28 mouse cellular contexts compared by ENCODE assay signal in genomic region chr6:77839076-77839475, GRCm38 (mm10).
DNase-seq lines count a peak whose midpoint lies in the region; ATAC-seq and TF ChIP-seq lines count a peak whose summit lies in the region.
"Had no signal": no experiment of that assay in that cellular context is flagged by ENCODE, and none has a peak within 500 bp of the region (broad histone marks: within the 10 kb centered on the region; RNA-seq: fewer than 3 reads in every experiment).

No protein-coding gene starts in this region.

- ATAC-seq in forebrain, embryonic 13.5 days = peak; percentile 38; the same call in 1 of the 2 replicates
- ATAC-seq in forebrain, embryonic 12.5 days (ENCODE audit: low FRiP score) = no peak
- no peak for ATAC-seq in intestine, postnatal 0 days
- no peak for ATAC-seq in intestine, embryonic 16.5 days
- ATAC-seq in liver, postnatal 0 days = no peak
- no peak for ATAC-seq in liver, embryonic 11.5 days (replicated peaks; ENCODE audit: low FRiP score)
- ATAC-seq: CD4-positive, CD25-positive, alpha-beta regulatory T cell, adult 4 months; lung, postnatal 0 days; midbrain, embryonic 16.5 days had no signal

- DNase-seq in liver, postnatal 0 days = no peak
- DNase-seq in liver, embryonic 11.5 days (ENCODE audit: low spot score) = no peak
- peak; percentile 2 for DNase-seq in 416B (ENCODE audit: low read depth)
- no peak for DNase-seq in layer of hippocampus, adult 9-10 months (ENCODE audit: low spot score)
- DNase-seq: adrenal gland, adult 2 months; cerebellum, adult 8-10 months; embryo, embryonic 11 days; gastrocnemius, postnatal 25 days; heart, adult 11 months; heart, postnatal 36 days; kidney, adult 9 months; kidney, postnatal 25 days; thymus, postnatal 4 days had no signal

- H3K4me3 ChIP-seq in forebrain, embryonic 13.5 days = no peak overlapping the region
- no peak overlapping the region for H3K4me3 ChIP-seq in forebrain, embryonic 12.5 days (replicated peaks)
- no peak overlapping the region for H3K4me3 ChIP-seq in intestine, postnatal 0 days (ENCODE audit: low read depth, low read length)
- no peak overlapping the region for H3K4me3 ChIP-seq in intestine, embryonic 16.5 days (ENCODE audit: low read length)
- H3K4me3 ChIP-seq in liver, postnatal 0 days (ENCODE audit: low read depth, low read length) = no peak overlapping the region
- H3K4me3 ChIP-seq in liver, embryonic 11.5 days (ENCODE audit: low read depth, low read length) = no peak overlapping the region
- H3K4me3 ChIP-seq: embryonic facial prominence, embryonic 12.5 days; hindbrain, embryonic 15.5 days; limb, embryonic 10.5 days; limb, embryonic 15.5 days; myocyte; neural tube, embryonic 12.5 days had no signal

- no peak overlapping the region for H3K9ac ChIP-seq in forebrain, embryonic 13.5 days
- no peak overlapping the region for H3K9ac ChIP-seq in forebrain, embryonic 12.5 days
- H3K9ac ChIP-seq in intestine, postnatal 0 days (ENCODE audit: low read depth, low read length) = no peak overlapping the region
- H3K9ac ChIP-seq in intestine, embryonic 16.5 days (ENCODE audit: low read depth, low read length) = no peak overlapping the region
- no peak overlapping the region for H3K9ac ChIP-seq in liver, postnatal 0 days (replicated peaks)
- no peak overlapping the region for H3K9ac ChIP-seq in liver, embryonic 11.5 days (ENCODE audit: low read depth, low read length)
- H3K9ac ChIP-seq: embryonic facial prominence, embryonic 12.5 days; hindbrain, embryonic 15.5 days; limb, embryonic 15.5 days; neural tube, embryonic 12.5 days had no signal

- H3K9me3 ChIP-seq in forebrain, embryonic 13.5 days (replicated peaks) = no peaks in the 10 kb centered on the region
- H3K9me3 ChIP-seq in forebrain, embryonic 12.5 days = no peaks in the 10 kb centered on the region
- H3K9me3 ChIP-seq in intestine, postnatal 0 days (ENCODE audit: control insufficient read depth) = no peaks in the 10 kb centered on the region
- H3K9me3 ChIP-seq in intestine, embryonic 16.5 days (ENCODE audit: control insufficient read depth, low read length) = no peaks in the 10 kb centered on the region
- H3K9me3 ChIP-seq in liver, postnatal 0 days (ENCODE audit: low read length) = no peaks in the 10 kb centered on the region
- H3K9me3 ChIP-seq in liver, embryonic 11.5 days (ENCODE audit: control insufficient read depth, low read length) = no peaks in the 10 kb centered on the region
- H3K9me3 ChIP-seq: embryonic facial prominence, embryonic 12.5 days; hindbrain, embryonic 15.5 days; limb, embryonic 10.5 days; limb, embryonic 15.5 days; neural tube, embryonic 12.5 days had no signal

- TF ChIP-seq CTCF in intestine, postnatal 0 days (IDR thresholded peaks at IDR 0.05; ENCODE audit: low read depth) = peak; percentile 35; the same call in 1 of the 2 replicates
- peak; percentile 46 for TF ChIP-seq CTCF in liver, postnatal 0 days (IDR thresholded peaks at IDR 0.05; ENCODE audit: low read depth)

- H3K4me2 ChIP-seq in forebrain, embryonic 13.5 days = no peak overlapping the region
- no peak overlapping the region for H3K4me2 ChIP-seq in forebrain, embryonic 12.5 days
- H3K4me2 ChIP-seq in intestine, postnatal 0 days (replicated peaks; ENCODE audit: low read depth) = no peak overlapping the region
- H3K4me2 ChIP-seq in intestine, embryonic 16.5 days (ENCODE audit: low read depth, low read length) = no peak overlapping the region
- no peak overlapping the region for H3K4me2 ChIP-seq in liver, postnatal 0 days (ENCODE audit: low read depth, low read length)
- H3K4me2 ChIP-seq in liver, embryonic 11.5 days = no peak overlapping the region
- H3K4me2 ChIP-seq: embryonic facial prominence, embryonic 12.5 days; heart, embryonic 11.5 days; hindbrain, embryonic 15.5 days; limb, embryonic 15.5 days; neural tube, embryonic 12.5 days had no signal

- 0 out of 2 replicates have a peak, but pooled peaks cover 4% of the 10 kb centered on the region for H3K36me3 ChIP-seq in forebrain, embryonic 13.5 days (ENCODE audit: poor library complexity, severe bottlenecking)
- no peaks in the 10 kb centered on the region for H3K36me3 ChIP-seq in forebrain, embryonic 12.5 days (replicated peaks)
- no peaks in the 10 kb centered on the region for H3K36me3 ChIP-seq in intestine, postnatal 0 days (ENCODE audit: control insufficient read depth, insufficient read depth)
- H3K36me3 ChIP-seq in intestine, embryonic 16.5 days (ENCODE audit: control insufficient read depth, insufficient read depth, low read length) = no peaks in the 10 kb centered on the region
- no peaks in the 10 kb centered on the region for H3K36me3 ChIP-seq in liver, postnatal 0 days (replicated peaks; ENCODE audit: insufficient read depth, low read length)
- H3K36me3 ChIP-seq in liver, embryonic 11.5 days (ENCODE audit: control insufficient read depth, insufficient read depth, low read length) = no peaks in the 10 kb centered on the region
- H3K36me3 ChIP-seq: embryonic facial prominence, embryonic 12.5 days; hindbrain, embryonic 15.5 days; limb, embryonic 10.5 days; limb, embryonic 15.5 days; neural tube, embryonic 12.5 days had no signal

- H3K27ac ChIP-seq in forebrain, embryonic 13.5 days = no peak overlapping the region
- H3K27ac ChIP-seq in forebrain, embryonic 12.5 days = no peak overlapping the region
- no peak overlapping the region for H3K27ac ChIP-seq in intestine, postnatal 0 days (ENCODE audit: low read depth, low read length)
- no peak overlapping the region for H3K27ac ChIP-seq in intestine, embryonic 16.5 days (ENCODE audit: low read length)
- no peak overlapping the region for H3K27ac ChIP-seq in liver, postnatal 0 days (ENCODE audit: low read depth)
- no peak overlapping the region for H3K27ac ChIP-seq in liver, embryonic 11.5 days (ENCODE audit: low read depth, low read length)
- H3K27ac ChIP-seq: embryonic facial prominence, embryonic 12.5 days; hindbrain, embryonic 15.5 days; limb, embryonic 10.5 days; limb, embryonic 15.5 days; macrophage; neural tube, embryonic 12.5 days had no signal

- no peak for TF ChIP-seq EP300 in liver, postnatal 0 days (IDR thresholded peaks at IDR 0.05; ENCODE audit: low read depth)

- no peaks in the 10 kb centered on the region for H3K4me1 ChIP-seq in forebrain, embryonic 13.5 days
- H3K4me1 ChIP-seq in forebrain, embryonic 12.5 days = peaks cover 4% of the 10 kb centered on the region; the same call in 1 of the 2 replicates
- no peaks in the 10 kb centered on the region for H3K4me1 ChIP-seq in intestine, postnatal 0 days (replicated peaks; ENCODE audit: control insufficient read depth, insufficient read depth, low read length)
- no peaks in the 10 kb centered on the region for H3K4me1 ChIP-seq in intestine, embryonic 16.5 days (ENCODE audit: control insufficient read depth, insufficient read depth, low read length)
- H3K4me1 ChIP-seq in liver, postnatal 0 days (ENCODE audit: insufficient read depth) = no peaks in the 10 kb centered on the region
- H3K4me1 ChIP-seq in liver, embryonic 11.5 days (replicated peaks; ENCODE audit: control insufficient read depth, insufficient read depth, low read length) = no peaks in the 10 kb centered on the region
- H3K4me1 ChIP-seq: embryonic facial prominence, embryonic 12.5 days; hindbrain, embryonic 15.5 days; limb, embryonic 10.5 days; limb, embryonic 15.5 days; neural tube, embryonic 12.5 days had no signal

- WGBS in forebrain, embryonic 13.5 days = 85% methylated on average over 2 of the region's 2 CpGs
- 81% methylated on average over 2 of the region's 2 CpGs for WGBS in forebrain, embryonic 12.5 days
- WGBS in intestine, postnatal 0 days = 77% methylated on average over 2 of the region's 2 CpGs
- 75% methylated on average over 2 of the region's 2 CpGs for WGBS in intestine, embryonic 16.5 days
- WGBS in liver, postnatal 0 days (ENCODE audit: insufficient replicate concordance) = 79% methylated on average over 2 of the region's 2 CpGs
- 83% methylated on average over 2 of the region's 2 CpGs for WGBS in liver, embryonic 11.5 days

- H3K27me3 ChIP-seq in forebrain, embryonic 13.5 days = no peaks in the 10 kb centered on the region
- no peaks in the 10 kb centered on the region for H3K27me3 ChIP-seq in forebrain, embryonic 12.5 days
- H3K27me3 ChIP-seq in intestine, postnatal 0 days (replicated peaks; ENCODE audit: control insufficient read depth, insufficient read depth, low read length) = no peaks in the 10 kb centered on the region
- H3K27me3 ChIP-seq in intestine, embryonic 16.5 days (replicated peaks; ENCODE audit: control insufficient read depth, insufficient read depth, low read length) = no peaks in the 10 kb centered on the region
- H3K27me3 ChIP-seq in liver, postnatal 0 days (ENCODE audit: insufficient read depth, low read length) = no peaks in the 10 kb centered on the region
- H3K27me3 ChIP-seq in liver, embryonic 11.5 days (replicated peaks; ENCODE audit: control insufficient read depth, insufficient read depth, low read length) = no peaks in the 10 kb centered on the region
- H3K27me3 ChIP-seq: embryonic facial prominence, embryonic 12.5 days; hindbrain, embryonic 15.5 days; limb, embryonic 15.5 days; neural tube, embryonic 12.5 days had no signal
